Comparison of ENCODE assay signal across 17 mouse cellular contexts in genomic region chr1:87648657-87649056, GRCm38 (mm10). TPM values are rescaled to one million over a fixed set of nuclear protein-coding genes. Genes with fewer than 3 reads are reported as not detected.
A peak's percentile ranks its signal among the peaks of the same experiment; 100 is the strongest.
DNase-seq lines count a peak whose midpoint lies in the region; ATAC-seq and TF ChIP-seq lines count a peak whose summit lies in the region.
"Had no signal": no experiment of that assay in that cellular context is flagged by ENCODE, and none has a peak within 500 bp of the region (broad histone marks: within the 10 kb centered on the region; RNA-seq: fewer than 3 reads in every experiment).

No protein-coding gene starts in this region.

- no peaks in the 10 kb centered on the region; the same call in 1 of the 2 replicates for H3K4me1 ChIP-seq in lung, postnatal 0 days (ENCODE audit: insufficient read depth, low read depth, low read length)
- peaks cover 89% of the 10 kb centered on the region for H3K4me1 ChIP-seq in G1E (ENCODE audit: insufficient read depth, low read depth, low read length)
- H3K4me1 ChIP-seq in liver, postnatal 0 days (ENCODE audit: insufficient read depth): peaks cover 52% of the 10 kb centered on the region

- H3K36me3 ChIP-seq in lung, postnatal 0 days (ENCODE audit: insufficient read depth, low read length): no peaks in the 10 kb centered on the region
- peaks cover 73% of the 10 kb centered on the region for H3K36me3 ChIP-seq in G1E (replicated peaks)
- 0 out of 2 replicates have a peak, but pooled peaks cover 6% of the 10 kb centered on the region for H3K36me3 ChIP-seq in liver, postnatal 0 days (replicated peaks; ENCODE audit: insufficient read depth, low read length)
- H3K36me3 ChIP-seq: kidney, embryonic 15.5 days had no signal

- no peak for TF ChIP-seq CTCF in lung, postnatal 0 days (IDR thresholded peaks at IDR 0.05)
- TF ChIP-seq CTCF in G1E (IDR thresholded peaks at IDR 0.05; ENCODE audit: low read depth, low read length): no peak
- no peak for TF ChIP-seq CTCF in liver, postnatal 0 days (IDR thresholded peaks at IDR 0.05; ENCODE audit: low read depth)

- 34% methylated on average over 7 of the region's 7 CpGs for WGBS in lung, postnatal 0 days
- 21% methylated on average over 7 of the region's 7 CpGs for WGBS in liver, postnatal 0 days (ENCODE audit: insufficient replicate concordance)

- H3K27ac ChIP-seq in lung, postnatal 0 days (ENCODE audit: low read length): peak overlapping the region; percentile 20; the same call in 1 of the 2 replicates
- H3K27ac ChIP-seq in liver, postnatal 0 days (ENCODE audit: low read depth): peak overlapping the region; percentile 89
- H3K27ac ChIP-seq: kidney, embryonic 15.5 days; stomach, postnatal 0 days had no signal

- no peaks in the 10 kb centered on the region for H3K9me3 ChIP-seq in lung, postnatal 0 days (ENCODE audit: low read length)
- H3K9me3 ChIP-seq in G1E (replicated peaks): no peaks in the 10 kb centered on the region
- H3K9me3 ChIP-seq in liver, postnatal 0 days (ENCODE audit: low read length): no peaks in the 10 kb centered on the region
- H3K9me3 ChIP-seq: kidney, embryonic 15.5 days had no signal

- no peaks in the 10 kb centered on the region for H3K27me3 ChIP-seq in lung, postnatal 0 days (replicated peaks; ENCODE audit: insufficient read depth, low read length)
- no peaks in the 10 kb centered on the region for H3K27me3 ChIP-seq in G1E (ENCODE audit: insufficient read depth, low read length)
- no peaks in the 10 kb centered on the region for H3K27me3 ChIP-seq in liver, postnatal 0 days (ENCODE audit: insufficient read depth, low read length)
- H3K27me3 ChIP-seq: kidney, embryonic 15.5 days had no signal

- no peak overlapping the region for H3K4me2 ChIP-seq in lung, postnatal 0 days (replicated peaks; ENCODE audit: low read depth, low read length)
- H3K4me2 ChIP-seq in liver, postnatal 0 days (ENCODE audit: low read depth, low read length): peak overlapping the region; percentile 38; the same call in 1 of the 2 replicates
- H3K4me2 ChIP-seq: kidney, embryonic 15.5 days had no signal

- DNase-seq in lung, postnatal 0 days (ENCODE audit: low spot score): peak; percentile 22
- no peak for DNase-seq in lung, postnatal 10 days
- DNase-seq in G1E (ENCODE audit: low spot score): peak; percentile 77
- peak; percentile 43 for DNase-seq in liver, postnatal 0 days
- no peak for DNase-seq in gastrocnemius, adult 8-10 months (ENCODE audit: low spot score in 2 of 2)
- DNase-seq in thymus, postnatal 4 days: no peak
- no peak for DNase-seq in right cerebral cortex, postnatal 10 days (ENCODE audit: low spot score in 2 of 2)
- DNase-seq: adrenal gland, postnatal 14 days; cerebellum, adult 9-11 months; lung, postnatal 36 days; midbrain, embryonic 14.5 days; thymus, postnatal 25 days had no signal

- no peak for ATAC-seq in lung, postnatal 0 days
- ATAC-seq in G1E (ENCODE audit: extremely low read depth, insufficient number of reproducible peaks, low FRiP score, poor library complexity, severe bottlenecking): peak; percentile 71
- ATAC-seq in erythroblast, adult 5-6 weeks (replicated peaks; ENCODE audit: low FRiP score, poor library complexity, severe bottlenecking): peak; percentile 81
- peak; percentile 75 for ATAC-seq in liver, postnatal 0 days
- ATAC-seq: forebrain, embryonic 14.5 days; inflammation-experienced regulatory T-cells, adult 6 months had no signal

- no peak for TF ChIP-seq EP300 in lung, postnatal 0 days (IDR thresholded peaks at IDR 0.05)
- peak; percentile 69; the same call in 1 of the 2 replicates for TF ChIP-seq EP300 in liver, postnatal 0 days (IDR thresholded peaks at IDR 0.05; ENCODE audit: low read depth)

- H3K9ac ChIP-seq in lung, postnatal 0 days (replicated peaks; ENCODE audit: low read depth): no peak overlapping the region
- peak overlapping the region; percentile 27; the same call in 1 of the 2 replicates for H3K9ac ChIP-seq in liver, postnatal 0 days (replicated peaks)
- H3K9ac ChIP-seq: kidney, embryonic 15.5 days had no signal

- H3K4me3 ChIP-seq in lung, postnatal 0 days (ENCODE audit: low read depth, low read length): no peak overlapping the region
- no peak overlapping the region; the same call in 1 of the 2 replicates for H3K4me3 ChIP-seq in G1E (ENCODE audit: low read depth, low read length)
- H3K4me3 ChIP-seq in liver, postnatal 0 days (ENCODE audit: low read depth, low read length): no peak overlapping the region
- H3K4me3 ChIP-seq: kidney, embryonic 15.5 days had no signal

RNA-seq across cellular contexts. Expression of gene Inpp5d, which starts 28.5 kb away (rescaled TPM):
- polyA plus RNA-seq in lung, postnatal 0 days (2015; fragmentation: Nextera tagmentation; extraction: Ambion mirVana): 13.5 and 13.6 TPM in 2 replicates
- total RNA-seq in G1E (2014; fragmentation: Nextera tagmentation) (186 and 188 TPM in 2 replicates), G1E (2017) (214 and 238 TPM in 2 replicates)
- 113 and 122 TPM in 2 replicates for polyA plus RNA-seq in G1E (2012)
- total RNA-seq in erythroblast, adult 5-6 weeks (2015; ENCODE audit: low replicate concordance): 50.1 and 53.1 TPM in 2 replicates
- 19.9 and 25.2 TPM in 2 replicates for total RNA-seq in erythroblast, adult 5-6 weeks (2017; ENCODE audit: low replicate concordance)
- polyA plus RNA-seq in liver, postnatal 0 days (2015; fragmentation: Nextera tagmentation; extraction: Ambion mirVana): 11.3 and 13.3 TPM in 2 replicates
- total RNA-seq in gastrocnemius, adult 8-10 months (2022): 1 to 10 TPM; 1.8 to 3.9 (median 2.6) TPM

Comparison
In these comparisons a context has a peak if more than half of its experiments do, and no peak if none do; other contexts are left out.
1. DNase-seq: peak in lung, postnatal 0 days (single experiment), G1E (single experiment) and liver, postnatal 0 days (single experiment); none in lung, postnatal 10 days (single experiment), gastrocnemius, adult 8-10 months (0 of 2), thymus, postnatal 4 days (single experiment) and right cerebral cortex, postnatal 10 days (0 of 2).
2. RNA of gene Inpp5d, which starts 28.5 kb away (total RNA-seq): 186 to 238 TPM in G1E and 19.9 to 53.1 TPM in erythroblast, adult 5-6 weeks; 1.8 to 3.9 TPM in gastrocnemius, adult 8-10 months; every median in the first group is over 4 times any median in the second.